Mouse (Mus musculus): ENCODE data around the gene Aifm1. TPM values are rescaled to one million over a fixed set of nuclear protein-coding genes. Genes with fewer than 3 reads are reported as not detected.
"Not testable (repeated sequence)": the region's sequence is repeated elsewhere in the genome, so short reads cannot be mapped to it uniquely, and the experiment has no call there.

Aifm1 gene
- total RNA-seq, 1 experiment from 2014 or later = 211 TPM

GRCm38 (mm10) chrX:48460496-48460895, 52.9 kb downstream of the Aifm1 start:
- DNase-seq = no peak

DNA sequence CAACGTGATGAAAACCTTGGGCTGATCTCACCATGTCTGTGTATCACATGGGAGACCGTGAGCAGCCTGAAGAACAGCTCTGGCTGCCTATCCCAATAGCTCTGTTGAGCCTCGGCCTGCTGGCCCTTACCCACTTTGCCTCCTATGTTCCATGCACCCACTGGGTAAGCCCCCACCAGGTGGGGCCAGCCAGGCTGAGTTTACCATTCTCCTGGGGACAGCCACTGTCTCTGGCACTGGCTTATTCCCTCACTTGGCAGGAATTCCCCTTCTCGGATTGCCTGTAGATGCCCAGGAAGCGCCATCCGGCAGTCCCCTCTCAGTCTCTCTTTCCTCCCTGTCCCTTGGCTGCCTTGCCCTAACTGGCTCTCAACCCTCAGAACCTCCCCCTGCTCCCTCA, 56.4 kb downstream of the Aifm1 start:
- DNase-seq = no peak

DNA sequence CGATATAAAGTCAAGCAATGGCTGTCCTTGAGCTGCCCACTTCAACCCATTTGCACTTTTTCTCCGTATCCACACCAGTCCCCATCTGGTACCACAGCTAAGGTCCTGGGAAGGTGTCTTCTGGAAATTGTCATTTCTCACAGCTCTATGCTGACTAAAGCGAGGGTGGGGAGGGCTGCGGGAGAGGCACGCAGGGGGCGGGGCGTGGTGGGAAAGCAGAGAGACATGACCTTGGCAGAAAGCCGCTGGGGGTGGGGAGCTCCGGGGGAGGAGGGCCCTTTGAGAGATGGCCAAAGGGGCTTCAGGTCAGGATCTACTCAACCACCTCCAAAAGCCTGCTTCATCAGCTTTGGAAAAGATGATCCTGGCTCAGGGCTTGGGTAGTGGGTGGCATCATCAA, 58.3 kb downstream of the Aifm1 start:
- peak; percentile 64 for DNase-seq

DNA sequence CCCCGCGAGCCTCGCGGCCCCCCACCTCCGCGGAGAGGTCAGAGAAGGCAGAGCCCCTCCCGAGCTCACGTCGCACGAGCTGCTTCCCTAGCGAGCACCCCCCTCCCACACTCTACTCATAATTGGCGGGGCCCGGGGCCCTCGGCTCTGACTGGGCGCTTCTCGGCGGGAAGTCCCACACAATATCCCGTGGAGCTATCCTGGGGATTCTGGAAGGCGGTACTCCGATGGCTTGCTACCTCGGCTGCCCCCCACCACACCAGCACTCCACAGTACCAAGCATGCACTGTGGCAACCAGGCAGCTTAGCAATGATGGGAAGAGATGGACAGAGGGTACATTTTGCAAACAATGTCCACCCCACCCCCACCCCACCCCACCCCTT, 58.9 kb downstream of the Aifm1 start:
- no peak for DNase-seq

- peak; percentile 79 for DNase-seq
Measured at GRCm38 (mm10) chrX:48453736-48454494, 59.4 kb downstream of the Aifm1 start.

- peak; percentile 31 for DNase-seq
Measured at GRCm38 (mm10) chrX:48452931-48453673, 60.3 kb downstream of the Aifm1 start.

- no peak for DNase-seq
Measured at GRCm38 (mm10) chrX:48452231-48452890, 61.0 kb downstream of the Aifm1 start.

DNA sequence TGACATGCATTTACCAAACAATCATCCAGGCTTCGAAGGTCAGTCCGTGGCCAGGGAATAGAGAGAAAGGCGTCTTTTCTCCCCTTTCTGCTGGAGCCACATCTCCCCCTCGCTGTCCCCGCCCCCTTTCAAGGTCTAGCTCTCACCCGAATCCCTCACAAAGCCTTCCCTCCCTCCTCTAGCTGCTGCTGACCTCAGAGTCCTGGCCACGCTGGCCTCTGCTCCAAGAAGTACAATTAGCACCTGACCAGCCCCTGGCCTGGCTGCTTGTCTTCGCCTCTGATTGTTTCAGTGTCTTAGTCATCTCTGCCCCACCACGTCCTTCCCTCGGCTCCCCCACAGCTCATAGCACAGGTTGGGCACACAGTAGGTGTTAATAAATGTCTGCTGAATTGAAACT, 63.7 kb downstream of the Aifm1 start:
- DNase-seq = peak; percentile 20

DNA sequence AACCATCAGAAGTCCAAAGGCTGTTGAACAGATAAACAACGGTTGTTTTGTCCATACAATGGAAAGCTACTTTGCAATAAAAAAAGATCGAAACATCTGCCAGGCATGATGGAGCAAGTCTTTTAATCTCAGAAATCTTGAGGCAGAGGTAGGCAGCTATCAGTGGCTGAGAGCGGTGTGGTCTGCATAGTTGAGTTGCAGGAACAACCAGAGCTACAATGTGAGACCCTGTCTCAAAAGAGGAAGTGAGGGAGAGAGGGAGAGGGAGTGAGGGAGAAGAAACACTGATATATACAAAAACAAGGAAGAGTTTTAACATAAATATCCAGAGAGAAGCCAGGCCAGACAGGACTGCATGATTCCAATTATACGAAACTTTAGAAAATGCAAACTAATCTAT, 68.7 kb downstream of the Aifm1 start:
- no peak for DNase-seq

GRCm38 (mm10) chrX:48441954-48442353, 71.4 kb downstream of the Aifm1 start:
- DNase-seq = no peak

- no peak for DNase-seq
Measured at GRCm38 (mm10) chrX:48441548-48441947, 71.8 kb downstream of the Aifm1 start.

- no peak for DNase-seq
Measured at GRCm38 (mm10) chrX:48439036-48439435, 74.3 kb downstream of the Aifm1 start.

GRCm38 (mm10) chrX:48436082-48436481, 77.3 kb downstream of the Aifm1 start:
- not testable (repeated sequence) for DNase-seq

- DNase-seq = peak; percentile 28
Measured at GRCm38 (mm10) chrX:48435477-48435900, 77.9 kb downstream of the Aifm1 start.

DNA sequence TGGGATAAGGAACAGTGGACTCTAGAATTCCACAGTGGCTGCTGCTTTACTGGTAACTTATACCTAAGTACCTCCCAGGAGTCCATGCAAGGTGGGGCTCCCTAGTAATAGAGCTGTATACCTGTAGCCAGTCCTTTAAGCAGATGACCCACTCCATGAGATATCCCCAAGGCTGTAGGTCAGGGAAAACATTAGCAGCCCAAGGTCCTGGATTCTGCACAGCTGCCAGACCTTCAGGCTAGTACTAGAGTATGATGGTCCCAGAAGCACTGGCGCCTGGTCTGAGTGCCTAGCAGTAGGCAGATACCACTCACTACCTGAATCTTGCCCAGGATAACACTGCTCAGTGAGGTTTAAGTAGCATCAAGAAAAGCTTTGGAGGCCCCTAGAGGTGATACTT, 79.1 kb downstream of the Aifm1 start:
- no peak for DNase-seq

GRCm38 (mm10) chrX:48433527-48433899, 79.8 kb downstream of the Aifm1 start:
- no peak for DNase-seq

- no peak for DNase-seq
Measured at GRCm38 (mm10) chrX:48432599-48433526, 80.5 kb downstream of the Aifm1 start.

DNA sequence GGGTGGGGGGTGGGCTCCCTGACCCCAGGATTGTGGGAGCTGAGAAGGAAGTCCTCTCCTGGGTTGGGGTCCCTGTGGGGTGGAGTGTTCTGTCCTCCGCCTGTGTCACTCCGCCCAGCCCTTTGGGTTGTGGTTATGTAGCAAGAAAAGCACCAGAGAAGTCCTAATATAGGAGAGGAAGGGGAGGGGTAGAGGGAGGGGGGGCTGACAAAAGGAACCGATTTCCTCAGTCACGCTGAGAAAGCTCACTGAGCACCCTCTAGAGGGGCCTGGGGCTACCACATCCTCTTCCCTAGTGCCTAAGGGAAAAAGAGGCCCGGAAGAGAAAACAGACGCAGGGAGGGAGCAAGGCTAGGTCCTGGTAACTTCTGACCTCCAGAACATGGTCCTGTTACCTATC, 83.8 kb downstream of the Aifm1 start:
- DNase-seq = no peak

- DNase-seq = no peak
Measured at GRCm38 (mm10) chrX:48429100-48429499, 84.3 kb downstream of the Aifm1 start.

- no peak for DNase-seq
Measured at GRCm38 (mm10) chrX:48428642-48429041, 84.7 kb downstream of the Aifm1 start.

DNA sequence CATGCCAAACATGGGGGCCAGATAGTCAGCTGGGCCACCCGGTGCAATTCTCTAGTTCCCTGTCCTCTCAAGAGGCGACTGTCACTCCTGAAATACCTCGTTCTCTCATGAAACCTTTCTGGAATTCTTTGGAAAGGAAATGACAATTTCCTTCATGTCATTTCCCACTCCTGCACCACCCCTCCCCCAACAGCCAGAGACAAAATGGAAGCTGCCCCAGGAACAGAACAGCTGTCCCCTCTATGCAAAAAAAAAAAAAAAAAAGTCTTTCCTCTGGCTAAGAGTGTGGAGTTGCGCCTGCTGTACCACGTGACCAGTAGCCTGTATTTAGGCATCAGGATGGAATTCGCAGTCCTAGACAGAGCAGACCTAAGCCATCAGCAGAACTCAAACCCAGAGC, 85.1 kb downstream of the Aifm1 start:
- no peak for DNase-seq

- no peak for DNase-seq
Measured at GRCm38 (mm10) chrX:48425280-48425679, 88.1 kb downstream of the Aifm1 start.
